Mouse (Mus musculus) forebrain, embryonic 10.5 days (tissue): ENCODE measurements around the gene Abi3bp. TPM values are rescaled to one million over a fixed set of nuclear protein-coding genes. Genes with fewer than 3 reads are reported as not detected.

Experiments
- DNase-seq: peaks from one replicate; pipeline ENCODE4 v3.0.0-alpha.2; 2017; ENCODE audit warnings: low spot score; ENCODE audit errors: extremely low spot score
- H3K27ac ChIP-seq: fragments of 300-500 bp; sonication (generic); 2 replicates; pipeline ENCODE4 v1.5.1; 2016; ENCODE audit warnings: mild to moderate bottlenecking
- H3K27me3 ChIP-seq: fragments of 300-500 bp; sonication (generic); 2 replicates; pipeline ENCODE4 v1.6.1; 2016; ENCODE audit warnings: mild to moderate bottlenecking; ENCODE audit not compliant: poor library complexity, severe bottlenecking
- H3K36me3 ChIP-seq: fragments of 300-500 bp; sonication (generic); replicated peaks from 2 replicates; pipeline ENCODE4 v1.6.1; 2016; ENCODE audit warnings: mild to moderate bottlenecking, moderate library complexity
- H3K4me1 ChIP-seq: fragments of 300-500 bp; sonication (generic); 2 replicates; pipeline ENCODE4 v1.6.1; 2016
- H3K4me3 ChIP-seq: fragments of 300-500 bp; sonication (generic); 2 replicates; pipeline ENCODE4 v1.5.1; 2016; ENCODE audit warnings: mild to moderate bottlenecking, moderate library complexity
- H3K9me3 ChIP-seq: fragments of 300-500 bp; sonication (generic); 2 replicates; pipeline ENCODE4 v1.6.1; 2016; ENCODE audit warnings: mild to moderate bottlenecking, moderate library complexity
- WGBS: fragments of 180-500 bp; shearing (Covaris S2); methylation state at CpG from one replicate; pipeline ENCODE4 v1.1.7; 2016; 5-methylcytosine and 5-hydroxymethylcytosine counted together
- polyA plus RNA-seq: library from polyadenylated mRNA; unstranded; fragments of >200 nt; fragmentation: Nextera tagmentation; extraction: Ambion mirVana; gene quantifications from 2 replicates; pipeline ENCODE4 v1.2.1, GENCODE M21; 2016

Gene Abi3bp
- polyA plus RNA-seq = 0.19 and 0.25 TPM in 2 replicates

DNA sequence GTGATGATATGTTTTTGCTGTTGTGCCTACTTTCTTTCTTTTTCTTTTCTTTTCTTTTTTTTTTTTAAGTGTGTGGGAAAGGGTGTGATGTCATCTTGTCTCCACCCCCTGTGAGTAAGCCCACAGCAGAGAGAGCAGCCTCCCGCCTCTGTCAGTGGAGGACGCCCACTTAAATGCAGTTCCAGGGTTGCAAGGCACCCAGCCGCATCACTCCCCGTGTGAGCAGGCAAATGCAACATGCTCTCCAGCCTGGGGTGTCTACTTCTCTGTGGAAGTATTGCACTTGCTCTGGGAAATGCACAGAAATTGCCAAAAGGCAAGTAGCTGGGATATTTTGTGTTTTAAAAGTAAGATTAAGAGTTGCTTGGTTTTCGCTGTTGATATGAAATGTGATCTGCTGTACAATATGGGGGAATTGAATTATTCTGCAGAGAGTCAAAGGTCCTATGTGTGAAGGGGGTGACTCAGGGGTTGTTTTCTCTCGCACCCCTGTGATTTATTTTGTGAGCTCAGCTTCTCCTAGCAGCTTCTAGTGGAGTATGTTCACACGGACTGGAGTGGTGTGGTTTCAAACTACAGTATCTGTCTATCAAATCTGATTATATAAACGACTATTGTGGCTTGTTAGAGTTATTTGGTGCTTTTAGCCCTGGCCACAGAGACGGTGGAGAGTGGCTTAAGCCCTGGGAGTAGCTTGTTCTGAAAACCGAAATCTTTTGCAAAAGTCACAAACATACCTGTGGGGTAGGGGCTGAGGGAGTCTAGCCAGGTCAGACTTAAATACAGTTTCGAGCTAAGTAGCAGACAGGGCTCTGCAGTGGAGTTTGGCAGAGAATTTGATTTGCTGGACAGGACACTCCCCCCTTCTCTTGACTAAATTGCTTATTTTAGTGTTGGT is at the start of gene Abi3bp:
Abi3bp (plus strand) TSS at position 202 of the 898 bp plus-strand sequence.
- Histone ChIP-seq H3K27ac (no peak within 1 kb of the TSS), H3K4me1 (peaks cover 5% of the 10 kb centered on the region; the same call in 1 of the 2 replicates), H3K4me3 (no peak within 1 kb of the TSS), H3K9me3 (no peaks in the 10 kb centered on the region), H3K36me3 (no peaks in the 10 kb centered on the region), H3K27me3 (no peaks in the 10 kb centered on the region)
- no peak for DNase-seq
- whole genome bisulfite sequencing = 71% methylated on average over 11 of the region's 11 CpGs

DNA sequence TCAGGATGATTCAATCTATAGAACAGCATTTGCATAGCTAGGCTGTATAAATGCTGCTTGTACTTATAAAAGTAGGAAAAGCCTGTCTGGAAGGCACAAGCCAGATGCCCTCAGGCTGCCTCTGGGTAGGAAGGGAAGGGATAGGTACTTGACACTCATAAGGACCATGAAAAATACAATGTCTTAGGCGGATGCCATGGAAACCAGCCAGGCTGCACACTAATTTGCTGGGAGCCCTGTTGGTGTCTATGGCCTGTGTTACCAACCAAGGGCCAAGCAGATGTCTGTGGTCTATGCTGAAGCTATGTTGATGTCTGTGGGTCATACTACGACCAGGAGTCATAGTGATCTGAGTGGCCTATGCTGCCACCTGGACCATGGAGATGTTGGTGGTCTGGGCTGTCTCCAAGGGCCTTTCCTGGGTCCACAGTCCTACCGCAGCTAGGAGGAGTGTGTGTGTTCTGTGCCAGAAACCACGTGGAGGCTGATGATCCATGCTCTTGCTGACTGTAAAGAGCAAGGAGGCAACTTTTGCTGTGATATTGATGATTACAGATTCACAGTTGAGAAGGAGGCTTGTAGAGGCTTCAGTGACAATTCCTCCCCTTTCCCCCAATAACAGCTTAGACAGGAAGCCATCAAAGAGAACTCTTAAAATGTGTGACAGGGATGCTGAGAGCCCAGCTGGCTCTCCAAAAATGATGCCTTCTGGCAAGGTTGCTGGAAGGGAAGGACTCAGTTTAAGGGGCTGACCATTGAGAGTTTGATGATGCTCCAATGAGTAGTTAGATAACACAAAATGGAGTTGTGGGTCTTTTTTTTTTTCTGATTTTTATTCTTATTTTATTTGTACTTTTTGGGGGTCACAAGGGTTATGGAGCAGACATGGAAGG is 42.1 kb upstream of the Abi3bp start:
- 75% methylated on average over 4 of the region's 4 CpGs for WGBS

DNA sequence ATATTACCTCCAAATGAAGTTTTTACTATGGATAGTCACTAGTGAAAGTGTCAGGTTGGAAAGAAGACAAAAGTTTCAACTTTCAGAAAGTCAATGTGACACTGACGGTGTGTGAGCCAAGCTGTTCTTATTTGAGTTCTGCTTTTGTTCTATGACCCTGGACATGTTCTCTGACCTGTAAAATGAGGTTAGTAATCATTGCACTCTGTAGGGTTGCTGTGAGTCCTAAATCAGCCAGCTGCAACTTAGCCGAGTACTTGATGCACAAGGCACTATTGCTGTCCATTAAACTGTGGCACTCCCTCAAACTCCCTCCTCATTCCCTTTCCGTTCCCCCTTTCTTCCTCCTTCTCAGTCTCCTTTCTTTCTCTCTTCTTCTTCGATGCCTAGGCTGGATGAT is 37.4 kb upstream of the Abi3bp start:
- WGBS = 77% methylated on average over 4 of the region's 4 CpGs
- H3K27me3 ChIP-seq = no peaks in the 10 kb centered on the region

More for the DNA sequence above, 42.1 kb upstream of the Abi3bp start:
- Histone ChIP-seq H3K4me3 (no peak overlapping the region), H3K9me3 (no peaks in the 10 kb centered on the region), H3K36me3 (no peaks in the 10 kb centered on the region), H3K27ac (no peak overlapping the region), H3K4me1 (no peaks in the 10 kb centered on the region), H3K27me3 (no peaks in the 10 kb centered on the region)
- DNase-seq = no peak

DNA sequence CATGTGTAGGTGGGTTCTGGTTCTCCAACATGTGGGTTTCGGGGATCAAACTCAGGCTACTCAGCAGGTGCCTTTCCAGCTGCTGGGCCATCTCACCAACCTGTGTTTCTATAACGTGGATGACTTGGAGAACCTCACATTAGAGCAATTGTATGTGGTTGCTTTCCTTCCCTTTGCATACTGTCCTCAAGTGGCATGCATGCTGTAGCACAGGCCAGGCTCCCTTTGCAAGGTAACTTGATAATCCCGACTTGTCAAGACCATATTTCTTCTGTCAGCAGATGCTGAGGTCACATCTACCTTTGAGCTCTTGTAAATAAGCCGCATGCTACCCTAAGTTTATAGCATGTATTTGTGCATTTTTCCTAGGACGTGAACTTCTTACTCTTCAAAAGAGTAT is 36.6 kb upstream of the Abi3bp start:
- 86% methylated on average over 5 of the region's 5 CpGs for WGBS
- Histone ChIP-seq H3K4me3 (no peak overlapping the region), H3K4me1 (no peaks in the 10 kb centered on the region), H3K27me3 (no peaks in the 10 kb centered on the region), H3K36me3 (no peaks in the 10 kb centered on the region), H3K9me3 (no peaks in the 10 kb centered on the region), H3K27ac (no peak overlapping the region)
- DNase-seq = no peak

More for the DNA sequence above, 37.4 kb upstream of the Abi3bp start:
- Histone ChIP-seq H3K27ac (no peak overlapping the region), H3K36me3 (no peaks in the 10 kb centered on the region), H3K4me1 (no peaks in the 10 kb centered on the region), H3K9me3 (no peaks in the 10 kb centered on the region), H3K4me3 (no peak overlapping the region)
- DNase-seq = no peak

DNA sequence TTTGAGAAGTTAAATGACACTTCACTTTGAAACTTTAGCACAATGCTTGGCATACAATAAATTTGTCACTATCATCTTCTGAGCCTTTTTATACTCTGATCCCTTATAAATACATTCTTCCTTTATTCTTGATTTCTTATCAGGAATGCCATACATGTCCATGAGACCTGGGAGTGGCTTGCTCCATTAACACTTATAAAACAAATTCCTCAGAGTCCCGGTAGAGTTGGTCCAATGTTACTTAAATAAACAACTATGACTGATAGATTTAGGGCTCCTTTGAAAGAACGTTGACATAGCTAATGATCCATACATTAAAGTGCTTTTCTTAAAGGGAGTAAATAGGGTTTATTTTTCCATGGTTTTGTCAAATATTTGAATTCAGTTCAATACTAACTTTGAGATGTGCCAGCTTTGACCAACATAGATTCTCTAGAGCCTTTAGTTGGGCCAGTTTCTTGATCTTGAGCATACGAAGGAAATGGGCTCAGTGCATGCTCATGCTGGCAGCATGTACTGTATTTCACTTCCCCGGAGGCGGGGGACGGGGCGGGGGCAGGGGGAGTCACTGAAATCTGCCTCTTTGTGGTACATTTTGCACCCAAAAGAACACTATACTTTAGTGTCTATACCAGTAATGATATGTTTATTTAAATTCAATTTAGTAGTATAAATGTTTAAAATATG is 35.9 kb upstream of the Abi3bp start:
- no peak overlapping the region for H3K4me3 ChIP-seq
- H3K27me3 ChIP-seq = no peaks in the 10 kb centered on the region
- no peak overlapping the region for H3K27ac ChIP-seq
- no peaks in the 10 kb centered on the region for H3K36me3 ChIP-seq
- WGBS = 88% methylated on average over 7 of the region's 7 CpGs
- DNase-seq = no peak
- no peaks in the 10 kb centered on the region for H3K9me3 ChIP-seq
- H3K4me1 ChIP-seq = no peaks in the 10 kb centered on the region

DNA sequence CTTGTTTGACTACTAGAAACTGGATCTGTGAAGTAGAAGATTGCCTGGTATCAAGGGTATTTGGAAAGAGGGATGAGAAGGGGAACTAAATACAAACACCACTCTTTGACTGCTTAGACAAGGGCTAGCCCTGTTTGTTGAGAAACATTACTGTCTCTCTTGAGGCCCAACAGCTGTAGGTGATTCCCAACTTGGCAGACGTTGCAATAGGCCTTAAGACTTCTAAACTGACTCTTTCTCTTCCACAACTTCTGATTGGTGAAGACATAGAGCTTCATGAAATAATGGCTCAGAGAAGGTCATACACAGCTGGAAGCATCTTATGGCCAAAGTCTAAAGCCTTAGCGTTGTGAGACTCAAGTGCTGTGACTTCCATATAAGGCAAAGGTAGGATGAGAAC is 26.2 kb upstream of the Abi3bp start:
- H3K4me1 ChIP-seq = no peaks in the 10 kb centered on the region
- H3K4me3 ChIP-seq = no peak overlapping the region
- 79% methylated on average over 2 of the region's 2 CpGs for WGBS
- no peaks in the 10 kb centered on the region for H3K27me3 ChIP-seq
- no peaks in the 10 kb centered on the region for H3K36me3 ChIP-seq
- H3K9me3 ChIP-seq = no peaks in the 10 kb centered on the region
- H3K27ac ChIP-seq = no peak overlapping the region
- no peak for DNase-seq

DNA sequence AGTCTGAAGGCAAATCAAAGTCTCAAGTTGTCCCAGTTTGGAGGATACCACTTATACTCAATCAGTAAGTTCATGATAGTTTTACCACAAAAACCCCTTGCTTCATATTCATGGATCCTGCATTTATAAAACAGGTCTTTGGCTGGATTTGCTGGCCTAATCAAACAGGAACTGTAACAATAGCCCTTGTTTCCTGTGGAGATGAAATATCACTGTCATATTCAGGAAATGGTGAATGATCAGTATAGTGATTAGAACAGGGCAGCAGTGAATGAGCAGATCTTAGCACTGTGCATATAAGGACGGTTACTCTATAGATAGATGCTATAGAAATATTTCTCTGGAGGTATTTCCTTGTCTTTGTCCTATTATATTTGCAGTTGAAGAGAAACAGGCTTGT is 25.8 kb upstream of the Abi3bp start:
- H3K4me1 ChIP-seq = no peaks in the 10 kb centered on the region
- H3K36me3 ChIP-seq = no peaks in the 10 kb centered on the region
- H3K9me3 ChIP-seq = no peaks in the 10 kb centered on the region
- no peaks in the 10 kb centered on the region for H3K27me3 ChIP-seq
- WGBS = 94% methylated on average over 1 of the region's 1 CpGs
- no peak for DNase-seq
- no peak overlapping the region for H3K27ac ChIP-seq
- H3K4me3 ChIP-seq = no peak overlapping the region

DNA sequence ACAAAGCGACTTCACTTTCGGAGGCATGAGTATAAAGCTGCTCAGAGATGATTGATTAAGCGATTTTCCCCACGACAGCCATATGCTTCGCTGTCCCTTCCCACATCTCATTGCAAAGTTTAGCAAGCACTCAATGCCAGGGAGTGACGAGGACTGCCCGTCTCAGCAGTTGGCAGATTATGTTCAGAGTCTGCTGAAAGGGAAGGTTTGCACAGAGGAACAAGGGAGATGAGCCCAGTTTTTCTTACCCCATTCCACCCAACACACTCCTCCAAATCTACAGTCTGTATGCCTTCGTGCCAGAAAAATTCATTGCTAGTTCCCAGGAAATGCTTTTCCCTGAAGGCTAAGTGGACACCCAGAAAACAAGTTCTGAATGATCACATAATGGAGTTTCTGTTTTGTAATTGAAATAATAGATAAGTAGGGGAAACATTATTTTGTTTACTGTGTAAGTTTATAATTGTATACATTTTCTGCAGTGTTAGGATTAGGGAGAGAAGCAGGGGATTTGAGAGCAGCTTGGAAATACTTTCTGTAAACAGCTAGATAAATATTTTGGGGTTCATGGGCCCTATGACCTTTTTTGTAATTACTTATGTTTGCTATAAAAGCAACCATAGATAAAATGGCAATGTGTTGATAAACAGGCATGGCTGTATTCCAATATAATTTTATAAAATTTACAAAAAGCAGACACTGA is 19.5 kb upstream of the Abi3bp start:
- no peaks in the 10 kb centered on the region for H3K4me1 ChIP-seq
- H3K27ac ChIP-seq = no peak overlapping the region

DNA sequence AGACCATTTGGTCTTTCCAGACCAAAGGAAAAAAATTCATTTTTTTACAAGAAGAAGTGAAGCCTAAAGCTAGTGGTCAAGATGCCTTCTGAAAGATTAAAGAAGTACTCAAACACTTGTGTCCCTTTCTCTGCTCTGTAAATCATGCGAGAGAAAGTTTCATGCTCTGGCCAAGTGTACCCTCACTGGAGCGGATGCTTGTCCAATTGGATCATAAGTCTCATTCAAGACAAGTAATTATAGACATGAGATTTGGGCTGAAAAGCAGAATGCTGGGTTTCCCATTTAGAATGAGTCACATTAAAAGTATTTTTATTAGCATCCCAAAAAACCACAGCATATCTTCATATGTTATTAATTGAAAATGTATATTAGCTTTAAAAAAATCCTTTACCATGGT is 4.5 kb upstream of the Abi3bp start:
- 94% methylated on average over 2 of the region's 2 CpGs for WGBS
- no peak overlapping the region for H3K27ac ChIP-seq
- no peaks in the 10 kb centered on the region for H3K9me3 ChIP-seq
- H3K36me3 ChIP-seq = no peaks in the 10 kb centered on the region
- DNase-seq = no peak
- no peaks in the 10 kb centered on the region for H3K27me3 ChIP-seq
- H3K4me3 ChIP-seq = no peak overlapping the region
- H3K4me1 ChIP-seq = peaks cover 4% of the 10 kb centered on the region; the same call in 1 of the 2 replicates

More for the DNA sequence above, 19.5 kb upstream of the Abi3bp start:
- H3K36me3 ChIP-seq = no peaks in the 10 kb centered on the region
- 86% methylated on average over 8 of the region's 8 CpGs for WGBS
- DNase-seq = no peak
- no peaks in the 10 kb centered on the region for H3K9me3 ChIP-seq
- H3K4me3 ChIP-seq = no peak overlapping the region
- no peaks in the 10 kb centered on the region for H3K27me3 ChIP-seq

DNA sequence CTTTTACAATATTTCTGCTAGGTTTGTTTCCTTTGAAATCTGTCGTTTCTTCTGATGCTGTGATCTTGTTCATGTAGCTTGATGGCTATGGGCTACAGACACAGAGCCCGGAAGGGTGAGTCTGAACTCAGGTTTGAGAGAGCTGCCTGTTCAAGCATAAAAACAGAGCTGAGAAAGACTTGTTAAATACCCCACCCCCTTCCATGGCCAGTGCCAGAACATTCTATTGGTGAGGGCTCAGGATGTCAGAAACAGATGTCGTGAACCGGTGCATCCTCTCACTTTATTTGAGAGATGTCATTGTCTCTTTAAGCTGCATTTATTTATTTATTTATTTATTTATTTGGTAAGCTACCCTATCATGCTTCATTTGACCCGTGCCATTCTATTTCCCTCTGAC is 2.0 kb upstream of the Abi3bp start:
- H3K9me3 ChIP-seq = no peaks in the 10 kb centered on the region
- no peak for DNase-seq
- no peaks in the 10 kb centered on the region for H3K36me3 ChIP-seq
- no peak overlapping the region for H3K27ac ChIP-seq
- peaks cover 5% of the 10 kb centered on the region; the same call in 1 of the 2 replicates for H3K4me1 ChIP-seq
- no peak overlapping the region for H3K4me3 ChIP-seq
- no peaks in the 10 kb centered on the region for H3K27me3 ChIP-seq
- WGBS = 86% methylated on average over 5 of the region's 5 CpGs

DNA sequence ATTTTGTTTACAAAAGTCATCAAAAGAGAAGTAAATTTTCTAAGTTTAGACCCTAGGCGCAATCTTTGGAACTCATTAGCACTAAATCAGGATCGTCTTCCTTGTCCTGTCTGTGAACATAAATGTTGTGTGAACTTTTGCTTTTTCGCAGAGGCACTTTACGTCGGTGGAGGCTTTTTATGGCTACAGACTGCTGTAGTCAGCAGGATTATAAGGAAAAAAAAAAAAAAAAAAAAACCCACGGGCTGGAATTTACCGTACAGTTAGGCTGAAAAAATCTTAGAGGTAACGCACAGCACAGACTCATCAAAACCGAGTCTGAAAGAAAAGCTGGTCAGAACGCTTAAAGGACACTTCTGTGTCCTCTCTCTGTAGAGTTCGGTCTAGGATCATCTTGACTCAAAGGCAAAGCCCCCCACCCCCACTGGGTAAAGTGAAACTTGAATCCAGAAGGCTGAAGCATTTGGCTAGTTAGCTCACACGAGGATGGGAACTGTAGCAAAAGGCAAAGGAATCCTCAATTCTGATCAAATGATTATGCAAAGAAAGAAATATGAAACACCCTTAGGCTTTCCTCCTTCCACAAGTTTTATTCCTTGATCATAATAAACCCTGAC is 1.0 kb downstream of the Abi3bp start:
- 66% methylated on average over 12 of the region's 12 CpGs for WGBS
- H3K4me3 ChIP-seq = no peak overlapping the region

More for the DNA sequence above, 1.0 kb downstream of the Abi3bp start:
- no peak overlapping the region for H3K27ac ChIP-seq
- DNase-seq = no peak
- H3K9me3 ChIP-seq = no peaks in the 10 kb centered on the region
- no peaks in the 10 kb centered on the region for H3K27me3 ChIP-seq
- H3K36me3 ChIP-seq = no peaks in the 10 kb centered on the region
- peaks cover 5% of the 10 kb centered on the region; the same call in 1 of the 2 replicates for H3K4me1 ChIP-seq
